Mouse (Mus musculus) cerebellum, postnatal 14 days (tissue): ENCODE data around the gene Stn1.

ENCODE experiments used
- DNase-seq, 2 experiments: peaks; one replicate each; pipeline ENCODE4 v3.0.0; 2021; ENCODE audit warnings: mixed read lengths in 2 of 2

Stn1 gene

DNA sequence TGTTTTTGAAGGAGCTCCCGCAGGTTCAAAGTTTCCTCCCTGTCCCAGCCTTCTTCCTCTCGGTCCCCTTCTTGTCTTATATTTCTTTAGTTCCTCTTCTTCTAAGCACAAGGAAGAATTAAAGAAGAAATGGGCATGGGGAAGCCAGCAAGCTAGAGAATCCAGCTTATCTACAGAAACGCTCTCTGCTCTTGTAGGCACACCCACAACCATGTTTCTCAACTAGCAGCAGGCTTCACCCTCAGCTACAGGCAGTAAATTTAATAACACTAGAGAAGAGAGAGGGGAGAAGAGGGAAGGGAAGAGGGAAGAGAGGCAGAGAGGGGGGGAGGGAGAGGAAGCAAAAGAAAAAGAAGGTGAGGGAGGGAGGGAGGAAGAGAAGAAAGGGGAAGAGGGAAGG, 29.1 kb downstream of the Stn1 start:
- DNase-seq, result no peak

DNA sequence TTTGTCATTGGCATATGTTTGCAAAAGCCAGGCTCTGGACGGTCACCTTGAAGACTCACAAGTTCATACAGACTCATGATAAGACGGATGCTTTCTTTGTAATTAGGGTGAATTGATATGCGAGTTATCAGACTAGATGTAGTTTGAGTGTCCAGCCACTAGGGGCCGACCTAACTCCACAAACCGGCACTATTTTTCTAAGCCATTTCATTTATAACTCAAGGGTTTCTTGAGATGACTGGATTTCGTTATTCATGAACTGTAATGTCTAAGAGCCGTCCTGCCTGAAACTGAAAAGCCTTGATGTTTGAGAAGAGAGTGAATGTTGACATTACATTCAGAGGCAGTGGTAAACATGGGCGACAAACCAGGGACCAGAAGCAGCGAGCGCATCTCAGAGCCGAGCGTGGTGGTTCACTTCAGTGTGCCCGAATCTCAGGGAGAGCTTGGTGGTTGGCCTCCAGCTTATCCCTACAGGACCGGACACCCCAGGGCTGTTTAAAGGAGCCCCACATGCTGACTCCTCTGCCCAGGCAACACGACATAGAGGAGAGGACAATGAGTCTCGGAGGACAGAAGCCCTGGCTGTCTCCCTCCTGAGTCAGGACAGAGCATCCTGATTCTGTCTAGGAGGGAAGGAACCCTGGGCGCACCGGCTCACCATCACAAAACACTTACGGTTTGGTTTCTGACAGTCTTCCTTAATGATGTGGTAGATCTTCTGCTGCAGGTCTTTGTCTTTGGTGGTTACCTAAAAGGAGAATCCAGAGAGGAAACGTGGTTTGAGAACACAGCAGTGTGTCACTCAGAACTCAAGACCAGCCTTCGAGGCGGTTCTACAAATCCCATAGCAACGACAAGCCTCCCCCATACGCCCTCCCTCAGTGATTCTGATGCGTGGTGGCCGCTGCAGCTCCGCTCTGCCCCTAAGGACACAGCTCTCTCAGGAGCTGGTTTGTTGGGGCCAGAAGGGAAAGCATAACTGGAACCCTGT, 29.9 kb downstream of the Stn1 start:
- peak; percentile 78 to 80 for DNase-seq

DNA sequence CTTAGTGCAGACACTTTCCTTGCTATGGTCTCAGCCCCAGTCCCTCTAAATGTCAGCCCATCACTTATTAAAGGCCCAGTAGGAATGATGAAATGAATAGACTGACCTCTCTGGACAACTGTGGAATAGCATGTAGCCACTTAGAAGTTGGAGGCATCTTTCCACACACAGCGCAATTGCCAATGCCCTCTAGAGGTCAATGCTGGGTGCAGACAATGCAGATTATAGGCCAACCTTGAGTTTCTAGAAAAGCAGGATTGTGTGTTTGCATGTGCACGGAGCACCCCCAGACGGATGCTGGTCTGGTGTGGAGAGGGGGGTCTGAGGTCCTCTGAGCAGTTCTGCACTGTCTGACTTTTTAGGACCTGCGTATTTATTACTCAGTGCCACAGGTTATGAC, 33.7 kb downstream of the Stn1 start:
- peak; percentile 53 to 59 for DNase-seq

DNA sequence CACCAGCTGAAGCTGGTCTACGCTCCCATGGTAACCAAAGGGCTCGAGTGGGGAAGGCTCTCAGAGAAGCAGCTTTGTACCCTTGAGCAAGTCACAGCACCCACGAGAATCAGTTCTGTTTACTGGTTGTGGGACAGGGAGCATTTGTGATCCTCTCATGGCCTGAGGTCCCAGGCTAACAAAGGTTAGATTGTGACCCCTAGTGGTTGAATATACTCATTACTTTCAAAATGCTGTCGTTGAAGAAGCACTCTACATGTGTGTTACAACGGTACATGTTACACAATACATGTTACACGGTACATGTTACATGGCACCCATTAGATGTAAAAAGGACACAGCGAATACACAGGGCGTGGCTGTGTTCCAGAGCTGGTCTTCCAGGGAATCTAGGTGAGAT, 34.7 kb downstream of the Stn1 start:
- no peak for DNase-seq

DNA sequence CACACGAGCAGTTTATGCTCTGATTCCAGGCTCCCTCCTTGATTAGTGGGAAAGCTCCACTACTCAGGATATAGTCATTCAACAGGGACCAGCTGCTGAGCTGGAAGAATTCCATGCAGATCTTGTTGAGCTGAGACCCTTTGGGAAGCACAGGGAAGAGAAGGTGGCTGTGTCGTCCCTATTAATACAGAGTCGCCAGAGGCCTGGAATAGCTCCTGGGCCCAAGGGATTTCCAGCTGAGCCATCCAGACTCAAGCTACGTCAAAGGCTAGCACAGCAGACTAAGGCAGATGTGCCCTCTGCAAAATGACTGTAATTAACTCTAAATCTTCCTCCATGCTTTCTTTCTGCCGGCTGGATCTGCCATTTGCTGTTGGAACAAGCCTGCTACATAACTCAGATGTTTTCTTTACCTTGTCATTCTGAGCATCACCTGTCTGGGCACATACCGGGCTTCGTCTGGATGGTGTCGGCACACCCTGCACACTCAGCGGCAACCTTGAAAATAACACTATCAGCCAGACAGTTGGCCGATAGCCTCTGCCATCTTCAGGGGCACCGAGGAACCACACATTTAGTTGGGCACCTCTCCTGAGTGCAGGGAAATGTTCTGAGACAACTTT, 36.8 kb downstream of the Stn1 start:
- no peak for DNase-seq

DNA sequence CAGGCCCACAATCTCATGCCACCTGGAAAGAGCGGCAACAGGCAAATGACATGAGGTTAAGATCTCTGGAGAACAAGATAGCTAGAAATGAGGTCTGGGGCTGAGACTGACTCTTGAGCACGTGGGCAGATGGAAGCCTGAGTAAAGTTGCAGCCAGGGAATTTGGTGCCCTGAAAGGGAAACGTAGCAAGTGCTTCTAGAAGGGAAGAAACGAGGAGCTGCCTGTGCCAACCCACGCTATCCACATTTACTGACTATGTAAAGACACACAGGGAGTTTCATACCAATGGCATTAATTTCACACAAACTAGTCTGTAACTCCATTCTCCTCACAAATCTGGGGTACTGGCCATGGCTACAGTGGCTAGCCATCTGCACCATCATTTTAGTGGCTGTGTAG, 37.5 kb downstream of the Stn1 start:
- no peak for DNase-seq

DNA sequence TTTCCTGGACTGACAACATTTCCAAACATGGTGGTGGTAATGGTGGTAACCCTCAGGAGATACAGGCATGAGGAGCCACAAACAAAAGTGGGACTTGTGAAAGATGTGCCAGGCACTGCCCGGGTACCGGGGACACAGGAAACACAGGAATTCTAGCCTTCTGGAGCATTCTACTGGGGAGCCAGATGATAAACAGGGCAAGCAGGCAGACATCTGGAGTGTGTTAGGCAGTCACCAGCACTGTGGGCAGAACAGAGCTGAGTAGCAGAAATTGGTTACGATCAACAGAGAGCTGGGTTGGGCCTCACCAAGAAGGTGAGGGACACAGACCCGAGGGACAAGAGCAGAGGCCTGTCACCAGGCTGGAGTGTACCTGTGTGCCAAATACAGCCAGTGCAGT, 38.4 kb downstream of the Stn1 start:
- DNase-seq, result no peak

DNA sequence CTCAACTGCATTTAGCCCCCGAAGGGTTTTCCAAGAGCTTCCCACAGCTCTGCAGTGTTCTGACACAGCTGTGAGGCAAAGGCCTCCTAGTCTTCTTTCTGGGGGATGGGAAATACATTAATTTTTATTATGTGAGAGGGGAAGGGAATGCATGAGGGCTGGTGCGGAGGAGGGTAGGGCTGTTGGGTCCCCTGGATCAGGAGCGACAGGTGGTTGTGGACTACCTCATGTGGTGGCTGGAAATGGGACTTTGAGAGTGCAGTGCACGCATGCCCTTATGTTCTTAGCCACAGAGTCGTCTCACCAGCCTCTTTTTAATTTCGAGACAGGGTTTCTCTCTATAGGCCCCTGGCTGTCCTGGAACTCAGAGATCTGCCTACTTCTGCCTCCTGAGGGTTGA, 39.6 kb downstream of the Stn1 start:
- DNase-seq, result no peak

DNA sequence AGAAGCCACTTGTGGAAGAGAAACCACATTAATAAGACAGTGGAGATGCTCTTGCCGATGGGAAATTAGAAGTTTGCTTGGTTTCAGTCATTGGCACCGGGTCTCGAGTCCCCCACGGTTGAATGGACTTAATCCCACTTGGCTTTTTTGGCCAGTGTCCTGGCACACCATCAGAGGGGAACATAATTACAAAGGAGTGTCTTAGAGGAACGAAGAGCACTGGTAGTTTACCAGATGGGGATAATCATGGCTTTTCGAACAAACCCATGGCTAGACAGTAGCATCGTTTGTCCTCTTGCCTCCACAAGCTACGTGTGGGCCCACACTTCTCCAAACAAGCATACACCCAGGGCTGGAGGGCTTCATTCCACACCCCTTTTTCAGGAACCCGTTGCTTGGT, 40.0 kb downstream of the Stn1 start:
- peak; percentile 32 to 33 for DNase-seq

DNA sequence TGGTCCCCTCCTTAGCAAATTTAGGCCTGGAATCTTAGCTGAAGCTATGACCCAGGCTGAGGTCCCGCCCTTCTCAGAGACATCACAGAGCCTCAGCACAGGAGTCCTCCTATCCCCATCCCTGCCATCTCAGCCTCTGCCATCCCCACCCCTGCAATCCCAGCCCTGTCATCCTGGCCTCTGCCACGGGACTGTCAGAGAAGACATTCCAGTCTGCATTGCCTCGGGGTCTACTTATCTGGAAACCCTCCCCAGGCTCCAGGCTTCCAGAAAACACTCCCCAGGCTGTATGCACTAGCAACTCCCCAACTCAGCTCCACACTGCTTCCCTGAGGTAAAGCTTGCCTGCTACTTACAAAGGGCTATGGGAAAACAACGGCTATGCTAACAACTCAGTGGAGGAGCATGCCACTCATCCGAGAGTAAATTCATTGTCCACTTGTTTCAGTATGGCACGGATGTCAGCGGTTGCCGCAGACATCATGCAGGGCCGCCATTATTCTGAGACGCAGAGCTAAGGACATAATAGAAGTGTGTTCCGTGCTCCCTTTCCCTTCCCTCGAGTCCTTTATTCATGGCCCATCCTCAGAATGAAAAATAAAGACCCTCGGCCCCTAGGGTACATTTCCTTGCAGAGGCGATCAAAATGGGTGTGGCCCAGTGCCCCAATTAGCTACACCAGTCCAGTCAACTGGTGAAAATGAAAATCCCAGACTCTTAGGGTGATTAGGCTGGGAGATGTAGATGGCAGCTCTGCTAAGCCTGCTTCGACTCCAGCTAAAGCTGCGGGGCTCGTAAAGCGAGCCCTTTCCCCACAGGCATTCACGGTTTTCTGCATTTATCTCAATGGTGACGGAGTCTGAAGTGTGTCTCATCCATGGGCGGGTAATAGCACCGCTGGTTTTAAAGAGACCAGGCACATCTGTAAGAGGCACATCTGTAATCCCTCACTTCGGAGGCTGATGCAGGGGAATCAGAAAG, 44.0 kb downstream of the Stn1 start:
- DNase-seq, result no peak

DNA sequence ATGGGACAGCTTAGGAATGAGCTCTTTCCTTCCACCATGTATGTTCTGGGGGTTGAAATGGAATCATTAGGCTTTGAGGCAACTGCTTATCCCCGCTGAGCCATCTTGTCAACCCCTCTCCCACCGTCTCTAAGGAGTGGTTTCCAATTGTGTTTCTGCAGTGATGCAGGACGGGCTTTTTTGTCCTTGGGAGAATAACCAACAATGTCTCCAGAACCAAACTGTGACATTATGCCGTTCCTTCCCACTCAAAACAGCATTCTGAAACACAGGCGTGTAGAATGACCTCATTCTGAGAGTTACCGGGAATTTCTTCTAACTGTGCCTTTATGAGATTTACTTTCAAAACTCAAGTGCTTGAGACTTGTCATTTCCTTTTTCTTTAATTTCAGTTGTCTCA, 44.9 kb downstream of the Stn1 start:
- DNase-seq, result no peak

DNA sequence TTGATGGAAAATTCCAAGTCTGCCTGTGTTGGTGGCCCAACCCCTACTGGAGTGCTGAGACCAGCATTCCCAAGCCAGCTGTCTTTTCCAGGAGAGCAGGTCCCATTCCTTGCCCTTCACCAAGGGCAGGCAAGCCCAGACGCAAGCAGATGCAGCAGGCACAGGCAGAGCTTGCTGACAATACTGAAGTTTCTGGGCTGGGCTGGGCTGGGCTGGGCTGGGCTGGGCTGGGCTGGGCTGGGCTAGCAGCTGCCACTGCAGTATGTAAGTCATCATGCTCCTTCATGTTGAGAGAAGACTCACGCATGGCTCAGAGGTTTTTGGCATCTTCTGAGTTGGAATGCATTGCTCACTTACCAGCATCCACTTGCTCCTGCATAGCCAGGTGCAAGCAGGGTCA, 45.5 kb downstream of the Stn1 start:
- no peak for DNase-seq

DNA sequence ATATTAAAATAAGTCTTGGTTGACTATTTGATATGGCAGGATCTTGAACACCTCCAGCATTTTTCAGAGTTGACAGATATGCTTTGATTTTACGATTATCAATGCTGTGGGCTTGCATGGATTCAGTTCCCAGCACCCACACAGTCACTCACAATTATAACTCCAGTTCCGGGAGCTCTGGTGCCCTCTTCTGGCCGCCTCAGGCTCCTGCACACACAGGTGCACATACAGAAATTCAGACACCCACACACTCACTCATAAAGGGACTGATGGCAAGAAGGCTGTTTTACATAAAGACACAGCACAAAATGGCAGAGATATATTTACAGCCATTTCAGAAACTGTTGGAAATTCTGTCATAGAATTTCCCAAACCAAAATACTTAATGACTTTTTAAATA, 48.1 kb downstream of the Stn1 start:
- DNase-seq, result no peak

DNA sequence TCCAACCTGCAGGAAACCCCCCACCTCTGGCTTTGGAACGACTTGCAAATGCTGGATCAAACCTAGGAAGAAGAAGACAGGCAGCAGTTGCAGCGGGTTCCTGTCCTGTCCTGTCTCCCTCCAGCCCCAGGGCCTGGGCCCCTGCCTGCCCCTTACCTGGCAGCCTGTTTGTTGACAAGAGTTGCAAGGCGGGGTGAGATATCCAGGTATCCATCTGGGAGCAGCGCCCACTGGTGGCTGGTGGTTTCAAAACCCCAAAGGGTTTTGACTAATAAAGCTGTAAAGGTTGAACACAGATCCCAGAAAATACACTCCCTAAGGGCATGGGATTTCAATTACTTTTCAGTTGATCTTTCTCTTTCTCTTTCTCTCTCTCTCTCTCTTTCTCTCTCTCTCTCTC, 49.1 kb downstream of the Stn1 start:
- peak; percentile 26 to 49 for DNase-seq

DNA sequence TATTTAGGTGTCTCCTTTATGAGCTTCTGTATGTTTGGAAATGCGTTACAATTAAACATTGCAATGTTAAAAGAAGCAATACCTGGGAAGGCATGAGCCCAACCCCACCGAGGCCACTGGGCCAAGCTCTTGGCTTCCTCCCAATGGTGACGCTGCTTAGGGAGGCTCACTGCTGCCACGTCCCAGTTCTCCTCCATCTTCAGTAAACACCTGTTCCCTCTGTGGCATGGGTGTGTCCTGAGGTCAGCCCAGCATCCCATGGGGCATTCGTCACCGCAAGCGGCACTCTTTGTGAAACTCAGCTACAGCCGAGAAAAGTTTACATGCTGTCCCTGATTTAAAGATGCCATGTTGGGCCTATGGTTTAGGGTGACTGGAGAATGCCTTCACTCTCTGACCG, 49.7 kb downstream of the Stn1 start:
- no peak for DNase-seq

DNA sequence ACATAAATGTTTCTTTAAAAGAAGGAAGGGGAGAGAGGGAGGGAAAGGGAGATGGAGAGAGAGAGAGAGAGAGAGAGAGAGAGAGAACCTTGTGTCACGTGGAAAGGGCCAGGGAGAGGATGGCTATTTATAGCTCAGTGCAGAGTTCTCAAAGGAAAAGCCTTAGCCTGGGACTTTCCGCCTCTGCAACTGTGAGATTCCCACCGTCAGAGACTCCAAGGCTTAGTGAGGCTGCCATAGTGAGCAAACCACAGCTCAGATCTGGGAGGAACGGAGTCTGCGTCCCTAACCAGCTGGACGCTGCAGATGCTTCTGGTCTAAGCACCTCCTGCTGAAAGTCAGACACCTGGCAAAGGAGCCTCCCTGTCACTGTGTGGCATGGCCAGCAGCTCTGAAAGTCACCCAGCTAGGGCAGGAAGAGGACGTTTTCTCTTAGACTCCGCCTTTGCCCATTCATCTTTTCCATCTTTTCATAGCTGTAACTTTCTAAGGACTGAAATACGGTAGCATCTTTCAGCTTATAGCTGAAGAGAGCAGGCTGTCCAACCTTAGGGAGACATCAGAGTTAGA, 51.2 kb downstream of the Stn1 start:
- no peak for DNase-seq

DNA sequence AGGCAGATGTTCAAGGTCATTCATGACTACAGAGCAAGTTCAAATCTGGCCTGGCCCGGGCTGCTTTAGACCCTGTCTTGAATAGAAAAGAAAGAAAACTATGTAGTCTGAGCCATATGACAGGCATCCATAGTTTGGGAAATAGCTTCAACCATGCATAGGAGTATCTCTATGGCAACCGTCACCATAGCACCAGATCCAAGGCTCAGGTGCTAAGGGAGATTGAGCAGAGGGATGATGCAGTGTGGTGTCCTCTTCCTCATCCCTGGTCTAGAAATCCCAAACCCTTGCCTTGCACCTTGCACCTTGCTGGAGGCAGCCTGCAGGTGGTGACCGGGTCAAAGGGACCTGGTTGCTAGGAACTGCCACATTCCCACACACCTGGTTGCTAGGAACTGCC, 53.2 kb downstream of the Stn1 start:
- DNase-seq, result no peak

DNA sequence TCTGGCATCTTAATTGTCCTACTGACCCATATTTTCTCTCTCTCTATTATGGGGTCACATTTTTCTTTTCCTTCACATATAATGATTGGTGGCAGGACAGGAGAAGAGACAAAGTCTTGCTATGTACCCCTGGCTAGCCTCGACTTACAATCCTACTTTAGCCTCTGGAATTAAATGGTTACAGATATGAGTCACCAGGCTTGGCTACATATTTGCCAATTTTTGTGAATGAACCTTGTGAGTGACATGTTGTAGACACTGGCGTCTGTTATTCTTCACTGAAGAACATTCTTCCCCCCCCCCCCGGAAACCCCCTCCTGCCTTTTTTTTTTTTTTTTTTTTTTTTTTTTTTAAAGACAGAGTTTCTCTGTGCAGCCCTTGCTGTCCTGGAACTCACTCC, 54.0 kb downstream of the Stn1 start:
- DNase-seq, result no peak

DNA sequence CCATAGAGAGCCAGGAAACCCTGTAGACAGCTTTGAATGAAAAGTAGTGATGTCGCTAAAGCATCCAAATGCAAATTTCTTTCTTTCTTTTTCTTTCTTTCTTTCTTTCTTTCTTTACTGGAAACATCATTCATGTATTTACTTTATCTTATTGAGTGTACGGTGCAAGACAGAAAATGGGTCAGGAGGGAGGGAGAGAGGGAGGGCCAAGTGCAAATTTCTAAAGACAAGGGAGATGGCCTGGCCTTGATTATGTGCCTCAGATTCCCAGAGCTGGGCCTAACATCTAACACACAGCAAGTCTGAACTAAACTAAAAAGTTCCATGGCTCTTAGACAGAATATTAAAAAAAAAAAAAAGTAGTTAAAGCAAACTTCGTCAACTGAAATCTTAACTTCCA, 63.9 kb downstream of the Stn1 start:
- DNase-seq, result no peak

DNA sequence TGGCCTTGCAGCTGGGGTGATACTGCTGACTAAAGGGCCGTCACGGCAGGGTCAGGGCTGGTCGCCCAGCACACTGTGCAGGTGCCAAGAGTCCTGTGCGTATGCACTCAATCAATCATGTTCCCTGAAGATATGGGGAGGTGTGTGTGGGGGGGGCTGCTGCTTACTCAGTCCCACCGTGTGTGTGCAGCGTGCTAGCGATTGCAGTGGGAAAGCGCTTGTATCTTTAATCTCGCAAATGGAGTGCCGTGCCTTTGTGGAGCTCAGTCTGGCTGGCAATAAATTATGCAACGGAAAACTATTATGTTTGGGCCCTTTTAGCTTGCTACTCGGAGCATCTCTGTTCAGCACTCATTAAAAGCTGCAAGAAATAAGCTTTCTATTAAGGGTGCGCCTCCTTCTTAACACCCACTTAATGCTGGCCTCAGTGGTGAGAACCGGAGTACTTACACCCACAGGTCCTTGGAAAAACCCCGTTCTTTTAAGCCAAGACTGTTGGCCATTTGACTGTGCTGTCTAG, 64.4 kb downstream of the Stn1 start:
- DNase-seq, result peak; percentile 22 to 26

DNA sequence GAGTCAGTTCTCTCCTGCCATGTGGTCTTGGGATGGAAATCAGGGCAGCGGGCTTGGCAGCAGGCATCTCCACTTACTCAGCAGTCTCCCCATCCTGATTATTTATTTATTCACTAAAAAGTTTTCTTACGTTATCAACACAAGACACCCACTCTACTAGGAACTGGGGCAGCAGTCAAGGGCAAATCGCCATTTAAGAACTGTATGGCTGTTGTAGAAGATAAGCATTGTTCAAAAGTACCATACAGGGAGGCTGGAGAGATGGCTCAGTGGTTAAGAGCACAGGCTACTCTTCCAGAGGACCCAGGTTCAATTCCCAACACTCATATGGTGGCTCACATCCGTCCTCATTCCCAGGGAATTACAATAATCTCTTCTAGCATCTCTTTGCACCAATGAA, 65.5 kb downstream of the Stn1 start:
- DNase-seq, result no peak

DNA sequence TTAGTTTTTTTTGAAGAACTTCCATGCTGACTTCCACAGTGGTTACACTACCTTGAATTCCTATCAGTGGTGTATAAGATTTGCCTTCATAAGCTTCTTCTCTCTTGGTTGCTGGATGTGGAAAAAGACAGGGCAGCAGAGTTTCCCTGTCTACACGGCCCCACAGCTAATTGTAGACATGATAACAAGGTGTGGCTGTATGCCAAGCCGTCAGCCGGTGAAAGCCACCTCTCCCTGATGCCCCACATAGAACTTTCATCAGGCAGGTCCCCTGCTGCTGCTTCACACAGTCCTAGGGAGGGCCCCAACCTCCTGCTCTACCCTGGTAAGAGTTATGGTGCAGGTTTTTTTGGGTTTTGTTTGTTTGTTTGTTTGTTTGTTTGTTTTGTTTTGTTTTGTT, 68.6 kb downstream of the Stn1 start:
- DNase-seq, result peak in 1 of 2 experiments; percentile 33

DNA sequence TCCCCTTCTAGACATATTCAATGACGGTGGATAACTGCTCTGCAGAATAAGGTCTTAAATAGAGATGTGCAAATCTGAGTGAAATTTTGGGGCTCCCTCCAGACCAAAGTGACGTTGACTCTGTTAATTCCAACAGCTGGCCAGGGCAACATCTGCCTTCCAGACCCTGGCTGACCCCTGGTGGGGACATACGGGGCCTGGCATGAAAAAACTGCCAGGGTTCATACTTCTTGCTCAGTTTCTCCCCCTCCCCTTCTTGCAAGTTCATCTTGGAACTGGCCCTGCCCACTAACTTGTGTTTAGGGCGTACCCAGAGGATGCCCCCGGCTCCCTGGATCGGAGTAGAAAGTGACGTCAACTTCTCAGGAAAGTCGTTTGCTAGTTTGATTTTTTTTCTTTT, 70.5 kb downstream of the Stn1 start:
- no peak for DNase-seq
